In the genomic region with DNA sequence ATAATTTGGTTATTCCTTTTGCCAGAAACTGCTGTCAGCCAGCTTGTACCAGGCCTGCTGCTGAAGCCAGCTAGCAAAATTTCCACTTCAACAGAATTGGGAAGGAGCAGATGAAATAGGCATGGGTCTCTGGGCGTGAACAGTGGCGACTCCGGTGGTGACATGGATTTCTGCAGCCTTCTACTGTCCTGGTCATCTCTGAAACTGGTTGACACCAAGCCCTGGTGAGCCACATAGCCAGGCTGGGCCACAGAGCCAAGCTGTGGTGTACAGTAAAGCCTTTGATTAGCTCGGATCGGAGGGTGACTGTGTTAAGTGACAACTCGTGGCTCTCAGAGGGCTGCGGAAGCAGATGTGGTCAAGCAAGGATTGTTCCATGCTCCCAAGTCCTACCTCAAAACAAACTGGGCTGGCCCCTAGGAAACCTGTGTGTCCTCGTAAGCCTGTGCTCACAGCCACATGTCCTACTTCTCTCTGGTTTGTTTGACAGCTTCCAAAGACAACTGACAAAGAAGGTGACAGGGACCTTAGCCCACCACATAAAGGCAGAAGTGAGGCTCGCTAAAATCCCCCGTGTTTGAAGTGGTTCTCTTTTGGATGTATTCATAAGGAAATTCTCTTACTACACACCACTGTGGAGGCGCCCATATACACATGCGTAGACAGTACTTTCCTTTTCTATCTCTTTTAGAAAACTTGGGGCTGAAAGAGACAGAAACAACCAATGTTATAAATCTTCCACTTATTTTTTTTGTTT, we compare ENCODE assay signal across 8 mouse cellular contexts. TPM values are rescaled to one million over a fixed set of nuclear protein-coding genes. Genes with fewer than 3 reads are reported as not detected.
DNase-seq lines count a peak whose midpoint lies in the region; ATAC-seq and TF ChIP-seq lines count a peak whose summit lies in the region.

No protein-coding gene starts in this region.

- no peak overlapping the region for H3K4me3 ChIP-seq in kidney, adult 2 months (ENCODE audit: insufficient read depth, low read depth, low read length)
- H3K4me3 ChIP-seq in CH12.LX (replicated peaks in 1 of 3; ENCODE audit: low read depth in 2 of 3, low read length in 2 of 3, poor library complexity in 1 of 3), result peak overlapping the region in 1 of 3 experiments; percentile 42
- H3K4me3 ChIP-seq in heart, embryonic 13.5 days, result no peak overlapping the region
- no peak overlapping the region for H3K4me3 ChIP-seq in liver, embryonic 14.5 days (ENCODE audit: insufficient read depth in 1 of 2, low read depth in 2 of 2, low read length in 2 of 2)
- H3K4me3 ChIP-seq in stomach, embryonic 14.5 days (ENCODE audit: low read depth, low read length), result no peak overlapping the region

- H3K4me2 ChIP-seq in CH12.LX (ENCODE audit: insufficient read depth, low read depth, poor library complexity, severe bottlenecking), result peak overlapping the region; percentile 75
- H3K4me2 ChIP-seq in heart, embryonic 13.5 days, result peak overlapping the region; percentile 67
- H3K4me2 ChIP-seq in liver, embryonic 14.5 days (ENCODE audit: low read depth), result no peak overlapping the region
- 0 out of 2 replicates have a peak overlapping the region, but pooled peaks have one; percentile 33 for H3K4me2 ChIP-seq in stomach, embryonic 14.5 days (replicated peaks; ENCODE audit: low read depth, low read length)

- H3K9ac ChIP-seq in CH12.LX (ENCODE audit: insufficient read depth, low read depth), result peak overlapping the region; percentile 27
- peak overlapping the region; percentile 78 for H3K9ac ChIP-seq in heart, embryonic 13.5 days
- H3K9ac ChIP-seq in liver, embryonic 14.5 days (replicated peaks), result no peak overlapping the region
- H3K9ac ChIP-seq in stomach, embryonic 14.5 days (replicated peaks; ENCODE audit: low read depth, low read length), result no peak overlapping the region

- TF ChIP-seq CTCF in kidney, adult 2 months (conservative IDR thresholded peaks at IDR 0.05; ENCODE audit: insufficient read depth, insufficient read length, low read depth, low read length), result no peak; the same call in 1 of the 2 replicates
- TF ChIP-seq CTCF in CH12.LX (conservative IDR thresholded peaks at IDR 0.05 in 1 of 2, IDR thresholded peaks at IDR 0.05 in 1 of 2; ENCODE audit: low read depth in 2 of 2, low read length in 2 of 2), result peak in 1 of 2 experiments; percentile 34; a peak in 2 of 4 replicates
- peak; percentile 28; the same call in 1 of the 2 replicates for TF ChIP-seq CTCF in liver, embryonic 14.5 days (IDR thresholded peaks at IDR 0.05; ENCODE audit: low read depth)

- no peaks in the 10 kb centered on the region for H3K36me3 ChIP-seq in kidney, adult 2 months (ENCODE audit: control insufficient read depth, insufficient read depth, low read length)
- H3K36me3 ChIP-seq in CH12.LX (replicated peaks in 1 of 2; ENCODE audit: control insufficient read depth in 1 of 2, insufficient read depth in 1 of 2, low read length in 1 of 2), result no peaks in the 10 kb centered on the region
- H3K36me3 ChIP-seq in heart, embryonic 13.5 days, result peaks cover 4% of the 10 kb centered on the region; the same call in 1 of the 2 replicates
- H3K36me3 ChIP-seq in liver, embryonic 14.5 days (replicated peaks; ENCODE audit: control insufficient read depth, insufficient read depth, low read depth), result no peaks in the 10 kb centered on the region
- H3K36me3 ChIP-seq in stomach, embryonic 14.5 days (ENCODE audit: control insufficient read depth, insufficient read depth, low read length), result no peaks in the 10 kb centered on the region

- no peak for ATAC-seq in heart, embryonic 13.5 days (ENCODE audit: extremely low read depth, insufficient number of reproducible peaks, low FRiP score, low TSS enrichment)
- ATAC-seq in liver, embryonic 14.5 days (ENCODE audit: insufficient read depth), result no peak
- no peak for ATAC-seq in stomach, embryonic 14.5 days (ENCODE audit: insufficient number of reproducible peaks, insufficient read depth, low FRiP score, low read depth)

- H3K4me1 ChIP-seq in kidney, adult 2 months (ENCODE audit: control insufficient read depth, insufficient read depth, low read length), result peaks cover 12% of the 10 kb centered on the region; the same call in 1 of the 2 replicates
- H3K4me1 ChIP-seq in CH12.LX (ENCODE audit: control insufficient read depth in 1 of 2, insufficient read depth in 2 of 2), result peaks cover 22 to 47% of the 10 kb centered on the region in 2 experiments
- peaks cover 65% of the 10 kb centered on the region for H3K4me1 ChIP-seq in heart, embryonic 13.5 days
- peaks cover 0 to 22% of the 10 kb centered on the region in 2 experiments; a peak in 2 of 4 replicates for H3K4me1 ChIP-seq in liver, embryonic 14.5 days (replicated peaks; ENCODE audit: control insufficient read depth in 2 of 2, insufficient read depth in 2 of 2, low read length in 1 of 2)
- H3K4me1 ChIP-seq in stomach, embryonic 14.5 days (ENCODE audit: control insufficient read depth, insufficient read depth, low read length), result peaks cover 26% of the 10 kb centered on the region

- H3K27me3 ChIP-seq in kidney, adult 2 months (replicated peaks; ENCODE audit: control insufficient read depth, insufficient read depth, low read length), result no peaks in the 10 kb centered on the region
- H3K27me3 ChIP-seq in CH12.LX (replicated peaks), result no peaks in the 10 kb centered on the region
- H3K27me3 ChIP-seq in heart, embryonic 13.5 days (replicated peaks), result no peaks in the 10 kb centered on the region
- H3K27me3 ChIP-seq in liver, embryonic 14.5 days (ENCODE audit: control insufficient read depth, insufficient read depth, low read length), result no peaks in the 10 kb centered on the region
- no peaks in the 10 kb centered on the region for H3K27me3 ChIP-seq in stomach, embryonic 14.5 days (ENCODE audit: control insufficient read depth, insufficient read depth, low read length)

- no peak overlapping the region for H3K27ac ChIP-seq in kidney, adult 2 months (ENCODE audit: insufficient read depth, low read depth, low read length)
- H3K27ac ChIP-seq in CH12.LX (ENCODE audit: insufficient read depth, low read depth), result peak overlapping the region; percentile 91
- peak overlapping the region; percentile 99 for H3K27ac ChIP-seq in heart, embryonic 13.5 days (replicated peaks)
- no peak overlapping the region for H3K27ac ChIP-seq in liver, embryonic 14.5 days
- H3K27ac ChIP-seq in stomach, embryonic 14.5 days (ENCODE audit: low read length), result peak overlapping the region; percentile 92

- TF ChIP-seq RAD21 in CH12.LX (IDR thresholded peaks at IDR 0.05; ENCODE audit: low read depth, low read length), result peak; percentile 14

- TF ChIP-seq POLR2A in kidney, adult 2 months (IDR thresholded peaks at IDR 0.05; ENCODE audit: low read depth, low read length), result no peak
- no peak for TF ChIP-seq POLR2A in CH12.LX (IDR thresholded peaks at IDR 0.05; ENCODE audit: low read depth, low read length)

- H3K9me3 ChIP-seq in CH12.LX (replicated peaks; ENCODE audit: low read length), result no peaks in the 10 kb centered on the region
- no peaks in the 10 kb centered on the region for H3K9me3 ChIP-seq in heart, embryonic 13.5 days
- H3K9me3 ChIP-seq in liver, embryonic 14.5 days (ENCODE audit: control insufficient read depth, low read length), result no peaks in the 10 kb centered on the region
- no peaks in the 10 kb centered on the region for H3K9me3 ChIP-seq in stomach, embryonic 14.5 days (ENCODE audit: control insufficient read depth, low read depth, low read length)

- peak; percentile 21 for DNase-seq in kidney, adult 11 months
- DNase-seq in kidney, adult 2 months, result no peak
- DNase-seq in CH12.LX (ENCODE audit: extremely low read depth), result peak; percentile 21
- peak; percentile 49 to 58 for DNase-seq in cerebellum, postnatal 25 days
- DNase-seq in liver, embryonic 14.5 days (ENCODE audit: low read depth in 3 of 3, low spot score in 3 of 3), result no peak
- DNase-seq in layer of hippocampus, adult 8-10 months (ENCODE audit: low spot score in 2 of 2), result no peak

- dilution Hi-C loops in CH12.LX (cut with MboI; ENCODE audit: extremely low pct_ligation_motif_present, extremely low pct_unique_long_range_greater_than_20kb, low sequenced_read_pairs), result no loop called here

- TF ChIP-seq EP300 in CH12.LX (IDR thresholded peaks at IDR 0.05; ENCODE audit: low read length), result no peak
- no peak for TF ChIP-seq EP300 in liver, embryonic 14.5 days (IDR thresholded peaks at IDR 0.05; ENCODE audit: low read depth)

- in situ Hi-C loops in CH12.LX (cut with MboI; ENCODE audit: low pct_ligation_motif_present, low pct_unique_long_range_greater_than_20kb, low sequenced_read_pairs), result no loop called here

- H3K79me2 ChIP-seq in CH12.LX (replicated peaks; ENCODE audit: control insufficient read depth, extremely low read depth, insufficient read depth, poor library complexity, severe bottlenecking), result no peaks in the 10 kb centered on the region

- 75% methylated on average over 12 of the region's 12 CpGs for WGBS in kidney, adult 2 months
- 64% methylated on average over 12 of the region's 12 CpGs for whole genome bisulfite sequencing in heart, embryonic 13.5 days
- 54% methylated on average over 12 of the region's 12 CpGs for WGBS in liver, embryonic 14.5 days (ENCODE audit: insufficient replicate concordance)
- WGBS in stomach, embryonic 14.5 days, result 76% methylated on average over 12 of the region's 12 CpGs

TF ChIP-seq in CH12.LX, 34 proteins besides CTCF, POLR2A, EP300 and RAD21 (continues in another document):
- peak; percentile 44; the same call in 1 of the 2 replicates for TF ChIP-seq NELFE (IDR thresholded peaks at IDR 0.05; ENCODE audit: low read depth, low read length)
- TF ChIP-seq MEF2A (IDR thresholded peaks at IDR 0.05; ENCODE audit: borderline replicate concordance, low read depth, low read length), result no peak
- no peak for TF ChIP-seq KAT2A (IDR thresholded peaks at IDR 0.05; ENCODE audit: insufficient replicate concordance, low read length)
- TF ChIP-seq USF1 (IDR thresholded peaks at IDR 0.05; ENCODE audit: low read depth, low read length), result no peak
- TF ChIP-seq SIN3A (IDR thresholded peaks at IDR 0.05; ENCODE audit: low read length), result 0 out of 2 replicates have a peak, but pooled peaks have one; percentile 28
- TF ChIP-seq E2F4 (IDR thresholded peaks at IDR 0.05; ENCODE audit: insufficient replicate concordance, low read depth, low read length), result no peak
- no peak for TF ChIP-seq MAFK (IDR thresholded peaks at IDR 0.05; ENCODE audit: insufficient replicate concordance, low read length)
- no peak for TF ChIP-seq GABPA (IDR thresholded peaks at IDR 0.05; ENCODE audit: insufficient replicate concordance, low read depth, low read length)

RNA-seq across cellular contexts. Expression of a gene that starts 36.5 kb away (rescaled TPM):
- 28.2 and 32.8 TPM in 2 replicates for polyA plus RNA-seq in kidney, adult 2 months (2012; rRNA removed)
- total RNA-seq in CH12.LX (2012; rRNA removed) (75.1 and 105 TPM in 2 replicates), CH12.LX (2014; rRNA removed) (59.5 and 66.5 TPM in 2 replicates)
- 75.6 and 87.4 TPM in 2 replicates for polyA plus RNA-seq in CH12.LX (2012; ENCODE audit: insufficient read length, low read depth)
- 71.7 and 75.9 TPM in 2 replicates for polyA plus RNA-seq in heart, embryonic 13.5 days (2015; fragmentation: Nextera tagmentation; extraction: Ambion mirVana)
- polyA plus RNA-seq in liver, embryonic 14.5 days (2012; rRNA removed), result 6.5 and 7.9 TPM in 2 replicates
- 10.6 and 11.9 TPM in 2 replicates for polyA plus RNA-seq in liver, embryonic 14.5 days (2014; fragmentation: Nextera tagmentation; extraction: Ambion mirVana)
- polyA plus RNA-seq in stomach, embryonic 14.5 days (2014; fragmentation: Nextera tagmentation; extraction: Ambion mirVana), result 190 TPM in 2 replicates
- total RNA-seq in layer of hippocampus, adult 8-10 months (2022), result 100 to 1,000 TPM in 1 of 4 experiments, 10 to 100 TPM in 3; 90.9 to 101 (median 95.2) TPM

Comparison
In these comparisons a context has a peak if more than half of its experiments do, and no peak if none do; other contexts are left out.
1. DNase-seq: peak in kidney, adult 11 months (single experiment), CH12.LX (single experiment) and cerebellum, postnatal 25 days (2 of 2); none in kidney, adult 2 months (single experiment), liver, embryonic 14.5 days (0 of 3) and layer of hippocampus, adult 8-10 months (0 of 2).
2. H3K27ac ChIP-seq: peak in CH12.LX (single experiment), heart, embryonic 13.5 days (single experiment) and stomach, embryonic 14.5 days (single experiment); none in kidney, adult 2 months (single experiment) and liver, embryonic 14.5 days (single experiment).
3. H3K9ac ChIP-seq: peak in CH12.LX (single experiment) and heart, embryonic 13.5 days (single experiment); none in liver, embryonic 14.5 days (single experiment) and stomach, embryonic 14.5 days (single experiment).